Mouse (Mus musculus) bone marrow macrophage, adult 2 months (primary cell): Measurements from ENCODE around the gene Ppp1r14a.

ENCODE experiments used
- CTCF ChIP-seq: IDR thresholded peaks from 2 replicates; pipeline ENCODE4 v1.5.1; 2012; ENCODE audit warnings: low read depth, mild to moderate bottlenecking, low read length, moderate library complexity
- POLR2A ChIP-seq: IDR thresholded peaks from 2 replicates; pipeline ENCODE4 v1.6.1; 2012; ENCODE audit warnings: mild to moderate bottlenecking, low read depth, low read length, borderline replicate concordance

GRCm38 (mm10) chr7:29266931-29267330 is 22.2 kb upstream of the Ppp1r14a start:
- TF ChIP-seq POLR2A (no peak), CTCF (no peak)
